Mouse (Mus musculus) embryo, embryonic 9.5 days (tissue): Measurements from ENCODE around the gene Pde7b.

ENCODE experiments used
- DNase-seq: peaks from one replicate; pipeline ENCODE4 v3.0.0-alpha.2; 2017; ENCODE audit errors: extremely low spot score

Gene Pde7b

DNA sequence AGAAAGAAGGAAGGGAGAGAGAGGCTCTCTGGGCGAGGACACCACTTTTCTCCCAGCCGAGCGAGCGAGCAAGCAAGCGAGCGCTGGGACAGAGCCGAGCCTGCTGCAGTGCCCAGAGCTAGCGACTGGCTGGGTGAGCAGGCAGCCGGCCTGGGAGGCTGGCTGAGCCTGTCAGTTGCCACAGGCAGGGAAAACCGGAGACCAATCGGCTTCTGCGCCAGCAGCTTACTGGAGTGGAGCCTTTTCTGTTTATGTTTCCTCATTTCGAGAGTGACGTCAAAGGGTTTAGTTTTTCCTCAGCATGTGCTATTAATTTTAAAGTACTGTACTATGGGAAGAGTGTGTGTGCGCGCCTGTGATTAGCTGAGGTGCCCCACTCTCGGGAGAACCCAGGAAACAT lies at the start of gene Pde7b:
Gene Pde7b (minus strand): TSS at position 173 of the 400 bp plus-strand sequence.
- DNase-seq, result peak; percentile 67

GRCm38 (mm10) chr10:20772056-20772455 lies 47.2 kb upstream of the Pde7b start:
- DNase-seq, result no peak

DNA sequence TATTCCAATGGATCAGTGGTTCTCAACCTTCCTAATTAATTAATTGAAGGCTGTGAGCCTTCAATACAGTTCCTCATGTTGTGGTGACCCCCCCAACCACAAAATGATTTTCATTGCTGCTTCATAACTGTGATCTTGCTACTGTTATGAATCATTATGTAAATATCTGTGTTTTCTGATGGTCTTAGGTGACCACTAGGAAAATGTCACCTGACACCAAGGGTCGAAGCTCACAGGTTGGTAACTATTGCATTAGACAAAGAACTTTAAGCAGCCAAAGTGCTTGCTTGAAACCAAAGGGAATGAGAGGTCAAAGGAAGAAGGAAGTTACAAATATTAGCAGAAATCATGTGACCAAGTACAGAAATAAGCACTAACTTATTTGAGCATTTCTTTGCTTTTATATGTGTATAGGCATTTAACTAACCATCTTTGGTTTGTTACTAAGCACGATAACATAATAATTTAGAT lies 45.6 kb upstream of the Pde7b start:
- no peak for DNase-seq

DNA sequence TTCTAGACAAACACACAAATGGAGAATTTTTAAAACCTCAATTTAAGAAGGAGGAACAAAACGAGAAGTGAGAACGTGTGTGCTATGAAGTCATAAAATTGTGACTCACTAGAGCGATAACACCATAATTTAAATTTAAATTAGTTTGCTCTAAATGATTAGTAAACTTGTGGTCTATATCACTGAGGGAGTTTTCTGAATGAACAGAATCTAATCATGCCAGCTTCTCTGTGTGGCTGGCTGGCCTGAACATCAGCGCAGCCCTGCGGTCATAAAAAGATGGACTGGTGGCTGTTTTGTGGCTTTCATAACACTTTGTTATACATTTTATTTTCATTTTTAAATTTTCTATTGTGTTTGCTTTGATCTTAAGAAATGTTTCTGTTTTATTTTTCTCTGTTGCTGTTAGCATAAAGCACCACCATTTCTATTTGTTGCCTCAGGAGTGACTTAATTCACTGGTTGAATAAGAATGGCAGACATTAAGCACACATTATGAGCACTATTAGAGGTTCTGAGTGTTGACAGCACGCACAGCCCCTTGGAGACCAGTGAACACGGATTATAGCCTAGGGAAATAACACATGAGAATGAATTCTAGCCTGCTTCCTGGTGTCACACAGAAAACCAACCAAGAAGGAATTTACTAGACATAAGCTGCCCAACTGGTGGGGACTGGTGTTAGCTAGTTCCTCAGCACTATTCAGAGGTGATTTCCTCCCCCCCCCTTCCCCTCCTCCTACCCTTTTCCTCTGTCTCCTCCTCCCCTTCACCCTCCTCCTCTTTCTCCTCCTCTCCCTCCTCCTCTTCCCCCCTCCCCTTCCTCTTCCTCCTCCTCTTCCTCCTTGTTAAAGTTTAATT lies 44.9 kb upstream of the Pde7b start:
- no peak for DNase-seq

- no peak for DNase-seq
Observed at GRCm38 (mm10) chr10:20764352-20764751, 39.5 kb upstream of the Pde7b start.

GRCm38 (mm10) chr10:20758939-20759338 lies 34.1 kb upstream of the Pde7b start:
- no peak for DNase-seq

DNA sequence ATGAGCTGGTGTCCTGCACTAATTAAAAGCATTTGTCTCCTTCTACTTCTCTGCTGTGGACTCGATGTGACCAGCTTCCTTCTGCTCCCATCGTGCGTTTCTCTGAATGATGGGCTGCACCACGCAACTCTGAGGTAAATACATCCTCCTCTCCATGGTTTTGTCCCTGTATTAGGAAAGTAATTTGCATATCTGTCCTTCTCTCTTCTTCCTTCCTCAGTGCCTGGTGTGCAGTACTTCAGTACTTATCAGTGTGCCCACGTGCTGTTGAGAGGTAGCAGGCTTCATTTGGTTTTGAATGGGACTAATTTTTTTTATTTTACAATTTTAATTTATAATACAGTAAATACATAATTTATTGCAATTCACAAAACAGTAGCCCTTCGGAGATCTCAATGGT lies 33.4 kb upstream of the Pde7b start:
- DNase-seq, result no peak

DNA sequence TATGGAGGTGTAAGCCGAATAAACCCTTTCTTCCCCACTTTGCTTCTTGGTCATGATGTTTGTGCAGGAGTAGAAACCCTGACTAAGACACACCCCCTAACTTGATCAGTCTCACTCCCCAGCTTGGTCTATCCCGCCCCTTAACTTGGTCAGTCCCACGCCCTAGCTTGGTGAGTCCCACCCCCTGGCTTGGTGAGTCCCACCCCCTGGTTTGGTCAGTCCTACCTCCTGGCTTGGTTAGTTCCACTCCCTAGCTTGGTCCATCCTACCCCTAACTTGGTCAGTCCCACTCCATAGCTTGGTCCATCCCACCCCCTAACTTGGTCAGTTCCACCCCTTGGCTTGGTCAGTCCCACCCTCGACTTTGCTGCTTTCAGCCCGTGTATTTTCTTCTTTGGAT lies 31.3 kb upstream of the Pde7b start:
- no peak for DNase-seq

- DNase-seq, result no peak
Observed at GRCm38 (mm10) chr10:20752883-20753282, 28.0 kb upstream of the Pde7b start.

GRCm38 (mm10) chr10:20750642-20751251 lies 25.9 kb upstream of the Pde7b start:
- DNase-seq, result no peak

- no peak for DNase-seq
Observed at GRCm38 (mm10) chr10:20748938-20749337, 24.1 kb upstream of the Pde7b start.

DNA sequence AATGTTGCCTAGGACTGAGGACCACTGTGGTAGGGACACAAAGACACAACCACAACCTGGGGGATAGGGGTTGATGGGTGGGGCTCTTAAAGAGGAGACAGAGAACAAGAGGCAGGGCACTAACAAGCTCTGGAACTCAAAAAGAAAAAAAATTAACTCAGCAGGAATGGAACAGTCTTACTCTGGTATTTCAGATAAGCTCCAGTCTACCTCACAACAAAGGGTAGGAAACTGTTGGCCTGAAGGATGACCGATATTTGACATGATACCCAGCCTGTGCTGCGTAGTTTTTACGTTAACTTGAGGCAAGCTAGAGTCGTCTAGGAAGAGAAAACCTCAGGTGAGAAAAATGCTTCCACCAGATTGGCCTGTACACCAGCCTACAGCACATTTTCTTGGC lies 22.4 kb upstream of the Pde7b start:
- no peak for DNase-seq

DNA sequence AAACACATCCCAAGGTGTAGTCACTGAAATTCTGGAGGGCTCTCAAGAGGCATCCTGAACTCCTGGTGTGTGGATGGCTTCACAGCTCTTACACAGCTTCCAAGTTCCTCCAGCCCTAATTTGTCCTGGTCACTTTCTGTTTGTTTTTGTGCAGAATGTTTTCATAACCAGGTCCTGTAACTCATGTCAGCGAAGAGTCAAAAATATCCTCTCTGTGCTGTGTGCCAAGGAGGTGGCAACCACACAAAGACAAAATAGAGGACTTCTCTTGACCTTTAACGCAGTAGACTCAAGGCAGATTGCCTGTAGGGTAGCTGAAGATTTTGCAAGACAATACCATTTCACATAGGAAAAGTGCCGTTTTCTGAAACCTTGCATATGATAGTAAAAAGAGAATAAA lies 14.9 kb upstream of the Pde7b start:
- no peak for DNase-seq

DNA sequence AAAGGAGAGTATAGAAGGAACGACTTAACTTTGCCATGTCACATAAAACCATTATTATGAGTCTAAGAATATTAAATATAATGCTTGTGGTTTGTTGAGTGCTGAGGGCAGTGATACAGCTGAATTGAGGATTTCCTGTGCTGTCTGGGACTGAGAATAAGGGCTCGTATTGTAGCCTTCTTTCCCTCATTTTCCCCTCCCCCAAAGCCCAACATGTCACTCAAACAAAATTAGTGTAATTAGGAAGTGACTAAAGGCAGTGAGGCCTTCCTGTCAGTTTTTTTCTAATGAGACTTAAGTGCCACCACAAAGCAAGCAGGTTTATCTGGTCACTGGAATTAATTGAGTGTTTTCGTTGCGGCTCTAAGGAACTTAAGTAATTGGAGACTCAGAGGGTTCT lies 12.3 kb upstream of the Pde7b start:
- DNase-seq, result no peak

GRCm38 (mm10) chr10:20735775-20736449 lies 11.0 kb upstream of the Pde7b start:
- DNase-seq, result no peak

DNA sequence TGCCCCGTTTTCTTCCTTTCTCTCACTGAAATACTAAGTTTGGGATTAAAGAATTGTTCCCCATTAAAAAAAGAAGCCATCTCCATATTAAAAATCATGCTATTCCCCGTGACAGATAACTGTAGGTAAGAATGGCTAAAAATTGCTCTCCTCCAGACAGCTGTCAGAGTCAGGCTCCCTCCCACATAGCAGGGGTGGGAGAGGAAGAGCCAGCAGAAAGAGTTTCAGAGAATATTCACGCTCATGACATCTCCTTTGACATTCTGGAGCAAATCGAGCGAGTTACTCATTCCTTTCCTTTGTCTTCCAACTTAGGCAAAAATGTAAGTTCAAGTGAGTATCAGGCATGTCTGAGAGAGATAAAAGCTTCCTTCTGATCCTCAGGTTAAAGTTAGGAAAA lies 8.7 kb upstream of the Pde7b start:
- DNase-seq, result no peak

- DNase-seq, result no peak
Observed at GRCm38 (mm10) chr10:20732180-20732579, 7.3 kb upstream of the Pde7b start.

GRCm38 (mm10) chr10:20730034-20730433 lies 5.2 kb upstream of the Pde7b start:
- DNase-seq, result no peak

- no peak for DNase-seq
Observed at GRCm38 (mm10) chr10:20725384-20725983, 606 bp upstream of the Pde7b start.

DNA sequence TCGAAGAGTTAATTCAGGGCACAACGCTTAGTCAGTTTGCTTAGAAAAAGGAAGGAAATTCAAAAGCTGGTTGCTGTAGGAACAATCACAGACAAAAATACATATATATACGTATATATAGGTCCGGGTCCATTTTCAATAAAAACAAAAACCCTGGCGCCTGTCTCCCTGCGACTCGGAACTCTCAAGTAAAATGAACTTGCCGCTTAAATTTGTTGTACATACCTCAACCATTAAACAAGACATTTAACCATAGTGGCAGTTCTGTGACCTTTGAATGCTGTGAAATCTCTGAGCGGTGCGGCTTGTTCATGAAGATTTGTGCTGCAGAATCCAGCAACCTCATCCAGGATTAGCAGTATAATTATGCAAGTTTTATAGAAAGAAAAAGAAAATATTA lies 427 bp downstream of the Pde7b start:
- DNase-seq, result no peak

GRCm38 (mm10) chr10:20723962-20724361 lies 916 bp downstream of the Pde7b start:
- DNase-seq, result no peak

DNA sequence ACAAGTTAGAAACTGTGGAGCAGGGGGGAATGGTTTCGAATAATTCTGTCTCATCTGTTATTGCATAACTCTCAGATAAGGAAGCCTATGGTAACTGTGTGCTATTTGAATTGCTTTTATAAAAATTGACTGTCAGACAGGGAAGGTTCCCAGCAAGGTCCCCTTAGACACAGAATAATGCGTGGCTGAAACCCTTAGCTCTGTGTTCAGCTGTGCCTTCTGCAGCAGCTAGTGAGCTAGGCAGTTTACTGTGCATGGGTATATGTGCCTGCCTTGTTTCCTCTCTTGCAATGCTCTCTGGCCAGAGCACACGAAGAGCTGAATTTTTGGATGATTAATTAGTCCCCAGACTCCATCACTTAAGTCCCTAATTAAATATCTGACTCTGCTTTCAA lies 1.4 kb downstream of the Pde7b start:
- DNase-seq, result no peak
